Mouse (Mus musculus): ENCODE data around the gene Crtc3.

Crtc3 gene

GRCm38 (mm10) chr7:80589054-80589746 lies 99.5 kb downstream of the Crtc3 start:
- peak; percentile 94 for DNase-seq

GRCm38 (mm10) chr7:80587684-80588083 lies 101.0 kb downstream of the Crtc3 start:
- peak; percentile 97 for DNase-seq

- DNase-seq: peak; percentile 96
Observed at GRCm38 (mm10) chr7:80586681-80587660, 101.7 kb downstream of the Crtc3 start.

- peak; percentile 93 for DNase-seq
Observed at GRCm38 (mm10) chr7:80586161-80586560, 102.5 kb downstream of the Crtc3 start.

GRCm38 (mm10) chr7:80585380-80585779 lies 103.3 kb downstream of the Crtc3 start:
- DNase-seq: peak; percentile 91

- peak; percentile 95 for DNase-seq
Observed at GRCm38 (mm10) chr7:80583981-80584380, 104.7 kb downstream of the Crtc3 start.

- peak; percentile 98 for DNase-seq
Observed at GRCm38 (mm10) chr7:80582821-80583451, 105.7 kb downstream of the Crtc3 start.

GRCm38 (mm10) chr7:80580368-80580767 lies 108.3 kb downstream of the Crtc3 start:
- DNase-seq: peak; percentile 94

GRCm38 (mm10) chr7:80577417-80577980 lies 111.2 kb downstream of the Crtc3 start:
- DNase-seq: no peak

- no peak for DNase-seq
Observed at GRCm38 (mm10) chr7:80576626-80577025, 112.1 kb downstream of the Crtc3 start.

- DNase-seq: no peak
Observed at GRCm38 (mm10) chr7:80575750-80576149, 112.9 kb downstream of the Crtc3 start.

GRCm38 (mm10) chr7:80573076-80573475 lies 115.6 kb downstream of the Crtc3 start:
- no peak for DNase-seq

- no peak for DNase-seq
Observed at GRCm38 (mm10) chr7:80567982-80568381, 120.7 kb downstream of the Crtc3 start.

- DNase-seq: no peak
Observed at GRCm38 (mm10) chr7:80561931-80562330, 126.7 kb downstream of the Crtc3 start.

GRCm38 (mm10) chr7:80561271-80561670 lies 127.4 kb downstream of the Crtc3 start:
- DNase-seq: no peak

- no peak for DNase-seq
Observed at GRCm38 (mm10) chr7:80558572-80558971, 130.1 kb downstream of the Crtc3 start.

GRCm38 (mm10) chr7:80558101-80558500 lies 130.6 kb downstream of the Crtc3 start:
- DNase-seq: no peak

- DNase-seq: no peak
Observed at GRCm38 (mm10) chr7:80557161-80557560, 131.5 kb downstream of the Crtc3 start.

GRCm38 (mm10) chr7:80556166-80556565 lies 132.5 kb downstream of the Crtc3 start:
- DNase-seq: peak; percentile 94

- DNase-seq: no peak
Observed at GRCm38 (mm10) chr7:80555146-80555545, 133.5 kb downstream of the Crtc3 start.

GRCm38 (mm10) chr7:80554180-80555021 lies 134.3 kb downstream of the Crtc3 start:
- peak; percentile 93 for DNase-seq

All from heart, adult 11 months (tissue).